Mouse (Mus musculus) ES-E14 (cell line): Measurements from ENCODE around the gene Ina.

Experiments used
- MAFK ChIP-seq: IDR thresholded peaks from 2 replicates; pipeline ENCODE4 v1.6.1; 2014; ENCODE audit warnings: mild to moderate bottlenecking, low read depth, low read length, inconsistent platforms; ENCODE audit not compliant: insufficient read depth
- ZC3H11A ChIP-seq: IDR thresholded peaks from 2 replicates; pipeline ENCODE4 v1.6.1; 2012; ENCODE audit warnings: low read depth, mild to moderate bottlenecking, inconsistent platforms, low read length, borderline replicate concordance

- TF ChIP-seq ZC3H11A (peak; percentile 93), MAFK (no peak)
Observed at GRCm38 (mm10) chr19:46991145-46991544, 23.4 kb upstream of the Ina start.
